Mouse (Mus musculus) lung, postnatal 4 days (tissue): Measurements from ENCODE around the gene Dnajb13.

Experiments
- DNase-seq, 2 experiments: peaks; one replicate each; pipeline ENCODE4 v3.0.0; 2021

The Dnajb13 gene

DNA sequence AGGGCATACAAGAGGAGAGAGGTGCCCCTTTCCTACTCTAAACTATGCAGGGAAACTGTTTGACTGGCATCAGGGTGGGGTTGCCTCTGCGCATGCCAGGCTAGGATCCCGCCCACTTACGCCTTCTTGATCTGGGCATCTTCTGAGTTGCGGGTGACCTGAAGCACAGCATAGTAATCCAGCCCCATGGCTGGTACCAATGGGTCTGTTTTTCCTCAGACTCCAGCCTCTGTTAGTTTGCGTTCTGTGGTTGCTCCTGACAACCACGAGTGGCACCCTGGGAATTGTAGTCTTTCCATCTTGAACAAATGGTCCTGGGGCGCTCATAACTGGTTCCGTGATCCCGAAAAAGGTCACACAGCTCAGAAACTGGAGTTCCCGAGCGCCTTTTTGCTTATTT lies at the start of gene Dnajb13:
Dnajb13 (minus strand) TSS at position 388 of the 400 bp plus-strand sequence.
- no peak for DNase-seq

DNA sequence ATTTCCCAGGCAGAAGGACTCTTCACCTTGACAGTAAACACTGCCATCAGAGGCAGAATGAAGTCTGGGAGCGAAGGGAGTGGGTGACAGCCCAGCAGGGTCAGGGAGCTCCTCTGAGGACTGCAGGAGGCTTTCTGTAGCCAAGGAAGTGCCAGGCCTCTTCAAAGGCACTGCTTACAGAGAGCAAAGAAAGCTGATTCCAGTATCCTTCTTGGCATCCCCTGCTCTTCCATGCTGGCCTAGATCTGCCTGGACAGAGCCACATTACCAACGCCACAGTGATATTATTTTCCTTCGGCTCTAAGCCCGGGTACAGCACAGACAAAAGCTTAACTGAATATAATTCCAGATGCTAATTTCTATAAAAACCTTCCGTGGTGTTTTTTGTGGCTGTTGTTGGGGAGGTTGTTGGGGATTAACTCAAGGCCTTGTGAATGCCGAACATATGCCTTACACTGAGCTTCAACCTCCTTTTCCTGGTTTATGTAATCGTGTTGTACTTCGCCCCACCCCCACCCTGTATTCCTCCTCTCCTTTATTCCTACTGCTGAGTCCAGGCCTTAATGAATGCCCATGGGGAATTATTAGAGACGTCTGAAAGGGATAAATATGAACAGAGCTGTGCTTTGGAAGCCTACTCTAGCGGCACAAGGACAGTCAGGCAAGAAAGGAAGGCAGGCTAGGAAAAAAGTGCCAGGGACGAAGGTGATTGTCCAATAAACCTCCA lies 47.3 kb upstream of the Dnajb13 start:
- peak in 1 of 2 experiments; percentile 22 for DNase-seq

DNA sequence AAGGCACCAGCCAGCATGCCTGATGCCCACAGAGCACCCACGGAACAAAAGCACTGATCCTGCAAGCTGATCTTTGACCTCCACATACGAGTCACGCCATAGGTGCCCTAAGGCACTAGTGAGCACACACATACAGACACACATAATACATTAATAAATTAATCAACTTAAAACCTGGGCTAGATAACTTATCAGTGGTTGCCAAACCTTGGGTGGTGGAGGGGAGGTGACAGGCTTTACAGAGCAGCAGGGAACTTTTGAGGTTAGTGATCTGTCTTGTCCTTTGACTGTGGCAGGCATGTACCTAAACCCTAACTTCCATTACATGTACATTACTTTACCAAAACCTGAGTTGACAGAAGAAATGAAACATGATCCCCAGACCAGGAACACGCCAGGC lies 44.6 kb upstream of the Dnajb13 start:
- no peak for DNase-seq

DNA sequence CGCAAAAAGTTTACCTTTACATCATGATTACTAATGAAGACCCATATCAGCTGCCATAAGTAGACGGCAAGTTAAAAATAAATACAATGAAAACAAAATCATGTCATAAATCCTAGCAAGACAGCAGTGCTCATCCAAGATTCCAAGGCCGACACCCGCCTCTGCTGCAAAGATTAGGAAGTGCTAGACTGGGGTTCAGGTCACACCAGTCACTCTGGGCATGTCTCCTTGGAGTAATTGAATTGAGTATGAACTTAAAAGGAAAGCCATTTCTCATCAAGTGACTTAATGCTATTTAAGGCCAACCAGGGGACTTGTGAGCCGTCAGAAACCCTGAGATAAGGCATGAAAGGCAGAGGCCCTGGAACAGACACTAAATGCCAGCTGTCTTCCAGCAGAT lies 42.5 kb upstream of the Dnajb13 start:
- no peak for DNase-seq

DNA sequence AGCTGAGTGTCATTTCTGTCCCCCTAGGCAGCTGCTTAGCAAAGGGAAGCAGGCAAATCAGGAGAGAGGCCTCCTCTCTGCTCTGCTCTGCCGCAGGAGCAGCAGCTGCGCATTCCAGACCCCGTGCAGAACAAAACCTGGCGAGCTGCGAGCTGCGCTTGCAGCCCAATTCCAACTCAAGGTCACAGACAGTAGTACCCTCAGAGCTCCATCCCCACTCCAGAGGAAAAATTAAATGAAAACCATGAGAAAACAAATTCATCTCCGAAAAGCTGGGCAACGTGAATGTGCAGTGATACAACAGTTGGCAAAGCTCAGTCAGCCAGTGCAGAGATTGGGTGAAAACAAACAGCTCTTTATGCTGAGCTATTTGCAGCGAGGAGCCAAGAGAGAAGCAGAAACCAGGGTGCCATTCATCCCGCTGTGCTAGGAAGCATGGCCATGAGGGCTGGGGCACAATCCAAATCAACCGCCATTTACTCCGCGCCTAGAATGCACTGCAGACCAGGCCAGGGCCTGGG lies 40.7 kb upstream of the Dnajb13 start:
- no peak for DNase-seq

DNA sequence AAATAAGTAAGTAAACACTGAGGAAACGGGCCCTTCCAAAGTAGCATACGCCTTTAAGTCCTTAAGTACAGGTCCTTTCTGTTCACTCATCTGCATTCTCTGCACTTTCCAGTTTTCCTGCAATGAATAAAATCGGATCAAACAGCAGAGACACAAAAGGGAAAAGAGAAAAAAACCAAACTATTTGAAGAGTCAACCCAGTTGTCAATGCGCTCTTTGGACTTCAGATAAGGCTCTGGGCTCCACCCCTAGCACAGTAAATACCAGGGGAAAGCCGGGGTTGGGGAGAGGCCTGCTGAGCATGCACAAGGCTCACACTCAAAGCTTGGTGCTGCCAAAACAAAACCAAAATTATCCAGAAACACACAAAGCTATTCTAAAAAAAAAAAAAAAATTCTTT lies 40.2 kb upstream of the Dnajb13 start:
- no peak for DNase-seq

DNA sequence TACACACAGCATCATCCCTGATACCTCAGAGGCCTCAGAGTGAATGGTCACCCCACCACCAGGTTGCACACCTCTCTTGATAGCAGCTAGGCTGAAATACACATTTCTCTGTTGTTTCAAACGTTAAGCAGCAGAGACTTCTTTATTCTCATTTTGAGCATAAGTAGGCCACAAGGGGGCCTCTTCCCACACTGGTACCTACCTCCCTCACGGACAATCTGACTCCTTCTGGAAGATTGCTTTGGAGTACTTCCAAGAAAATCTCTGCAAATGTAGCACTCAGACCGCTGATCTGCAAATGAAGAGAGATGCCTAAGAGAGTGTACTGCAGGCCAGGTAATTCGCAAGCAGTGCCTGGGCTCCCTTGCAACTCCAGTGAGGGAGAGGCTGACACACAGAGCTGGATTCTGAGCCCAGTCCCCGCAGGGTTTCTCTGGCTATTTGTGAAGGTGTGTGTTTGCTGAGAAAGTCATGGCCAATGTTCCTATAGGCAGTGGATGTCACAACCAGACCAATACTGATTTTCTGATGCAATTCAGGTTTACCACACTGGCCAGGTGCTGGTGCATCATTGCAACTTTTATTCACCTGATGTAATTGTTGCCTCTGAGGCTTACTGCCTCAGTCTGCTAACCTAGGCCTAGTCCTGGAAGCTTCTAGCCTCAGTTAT lies 35.7 kb upstream of the Dnajb13 start:
- peak in 1 of 2 experiments; percentile 30 for DNase-seq

DNA sequence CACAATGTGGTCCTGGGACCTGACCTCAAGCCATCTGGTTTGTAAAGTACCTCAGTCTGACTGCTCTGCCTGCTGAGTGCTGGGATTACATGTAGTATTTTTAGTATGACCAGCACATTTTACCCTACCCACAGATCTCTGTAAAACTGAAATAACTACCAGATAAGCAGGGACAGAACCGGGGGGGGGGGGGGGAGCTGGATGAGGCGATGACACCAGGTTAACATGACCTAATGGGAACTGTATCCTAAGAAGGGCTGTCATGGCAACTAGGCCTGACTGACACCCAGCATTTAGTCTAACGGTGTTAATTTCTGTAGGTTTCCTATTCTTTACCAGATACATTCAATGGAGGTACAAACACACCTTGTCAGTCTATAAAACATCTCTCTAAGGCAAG lies 35.0 kb upstream of the Dnajb13 start:
- no peak for DNase-seq

DNA sequence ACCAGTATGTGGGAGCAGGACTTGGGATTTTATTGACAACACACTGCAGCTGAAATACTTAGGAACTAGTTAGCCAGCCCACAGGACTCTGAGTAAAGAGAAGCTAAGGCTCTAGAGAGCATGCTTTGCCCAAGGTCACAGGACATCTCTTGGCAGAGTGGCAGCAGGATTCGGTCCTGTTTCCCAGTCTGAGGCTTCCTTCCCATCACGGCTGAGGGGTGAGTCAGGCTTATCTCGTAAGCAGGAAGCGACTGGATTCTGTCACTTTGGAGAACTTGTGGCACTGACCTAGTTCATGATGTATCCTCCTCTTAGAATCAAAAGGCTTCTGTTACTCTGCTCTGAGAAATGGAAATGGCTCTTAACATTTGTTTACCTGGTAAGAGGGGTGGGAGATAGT lies 32.9 kb upstream of the Dnajb13 start:
- DNase-seq = no peak

DNA sequence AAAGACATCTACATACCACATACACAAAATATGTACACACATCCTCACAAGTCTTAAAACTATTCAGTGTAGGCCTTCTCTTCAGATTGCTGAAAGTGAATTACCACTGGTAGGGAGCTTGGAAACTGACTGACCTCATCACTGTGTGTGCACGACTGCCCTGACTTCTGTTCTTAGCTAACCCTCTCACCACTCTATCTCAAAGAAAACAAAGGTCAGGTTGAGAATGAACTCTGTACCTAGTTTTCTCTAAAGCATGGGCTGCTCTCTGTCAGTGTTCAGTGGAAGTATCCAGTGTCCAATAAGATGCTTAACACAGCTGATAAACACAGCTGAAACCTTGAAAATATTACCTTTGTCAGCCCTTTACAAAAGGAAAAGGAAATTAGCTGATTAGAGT lies 29.7 kb upstream of the Dnajb13 start:
- no peak for DNase-seq

DNA sequence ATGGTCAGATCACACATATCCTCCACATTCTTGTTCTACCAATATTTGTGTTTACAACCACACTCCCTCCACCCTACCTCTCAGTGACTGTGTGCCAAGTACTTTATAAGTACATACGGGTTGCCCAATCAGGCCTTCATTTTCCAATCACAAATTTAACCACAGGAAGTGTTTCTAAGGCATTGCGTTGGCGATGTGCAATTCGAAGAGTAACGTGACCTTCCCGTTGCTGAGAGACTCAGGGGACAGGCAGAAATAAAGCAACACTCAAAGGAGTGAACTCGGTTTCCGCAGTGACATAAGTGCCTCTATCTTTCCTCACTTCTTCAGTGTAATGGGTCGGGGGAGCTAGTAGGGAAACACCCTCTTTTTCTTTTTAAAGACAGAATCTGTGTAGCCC lies 24.8 kb upstream of the Dnajb13 start:
- DNase-seq = peak in 1 of 2 experiments; percentile 19

DNA sequence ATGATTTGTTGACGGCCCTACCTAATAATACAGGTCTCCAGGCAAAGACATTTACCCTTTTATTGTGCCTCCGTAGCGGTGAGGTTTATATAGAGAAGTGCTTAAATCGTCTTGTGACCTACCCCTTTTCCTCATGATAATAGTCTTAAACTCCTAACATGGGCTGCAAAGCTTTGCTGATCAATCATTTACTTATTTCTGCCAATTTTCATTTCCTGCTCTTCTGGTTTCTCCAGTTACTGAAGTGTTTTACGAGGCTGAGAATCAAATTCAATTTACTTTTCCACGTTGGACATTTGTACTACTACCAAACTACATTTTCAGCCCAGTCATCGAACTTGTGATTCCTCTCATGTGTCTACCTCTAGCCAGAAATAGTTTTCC lies 22.8 kb upstream of the Dnajb13 start:
- no peak for DNase-seq

DNA sequence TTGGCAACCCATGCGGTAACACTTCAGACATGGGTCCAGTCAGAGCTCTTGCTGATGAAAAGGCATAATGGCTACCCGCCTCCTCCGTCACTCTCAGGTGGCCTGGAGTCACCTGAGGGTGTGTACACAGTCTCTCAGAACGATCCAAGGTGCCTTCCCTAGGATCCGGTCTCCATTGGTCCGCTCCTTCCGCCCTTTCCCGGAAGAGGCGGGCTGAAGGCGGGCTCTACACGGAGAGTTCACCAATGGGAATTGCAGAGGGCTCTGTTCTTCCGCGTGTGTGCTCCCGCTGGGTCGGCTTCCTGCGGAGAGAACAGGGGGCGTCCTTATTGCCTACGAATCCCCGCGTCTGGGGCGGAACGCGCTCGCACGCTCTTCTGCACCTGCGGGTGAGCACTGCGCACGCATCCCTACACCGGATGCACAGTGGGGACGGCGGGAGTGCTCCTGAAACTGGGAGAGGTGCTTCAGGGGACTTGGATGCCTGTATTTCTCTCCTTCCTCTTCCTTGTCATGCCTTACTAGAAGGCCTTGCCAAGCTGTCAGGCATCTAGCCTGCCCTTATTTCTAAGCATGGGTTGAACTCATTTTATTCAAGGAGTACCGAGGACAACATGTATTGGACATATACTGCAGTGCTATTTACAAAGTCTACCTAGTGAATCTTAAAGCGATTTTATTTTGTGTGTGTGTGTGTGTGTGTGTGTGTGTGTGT lies 22.2 kb upstream of the Dnajb13 start, which contains the start of gene Coa4:
Coa4 (plus strand) TSS at position 268 of the 715 bp plus-strand sequence.
- DNase-seq = peak; percentile 89 to 93

DNA sequence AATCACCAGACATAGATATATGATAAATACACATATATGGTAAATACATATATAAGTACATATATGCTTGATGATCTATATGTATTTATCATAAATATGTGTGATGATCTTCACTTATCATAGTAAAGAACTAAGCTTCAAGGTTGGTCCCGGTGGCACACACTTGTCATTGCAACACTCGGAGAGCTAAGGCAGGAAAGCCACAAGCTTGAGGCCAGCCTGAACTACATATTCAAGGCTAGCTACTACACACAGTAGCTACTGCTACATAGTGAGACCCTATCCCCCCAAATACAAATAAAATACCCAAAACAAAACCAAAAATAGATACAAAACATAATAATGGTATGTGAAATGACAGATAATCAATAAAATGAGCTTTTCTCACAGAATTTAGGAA lies 21.1 kb upstream of the Dnajb13 start:
- DNase-seq = no peak

DNA sequence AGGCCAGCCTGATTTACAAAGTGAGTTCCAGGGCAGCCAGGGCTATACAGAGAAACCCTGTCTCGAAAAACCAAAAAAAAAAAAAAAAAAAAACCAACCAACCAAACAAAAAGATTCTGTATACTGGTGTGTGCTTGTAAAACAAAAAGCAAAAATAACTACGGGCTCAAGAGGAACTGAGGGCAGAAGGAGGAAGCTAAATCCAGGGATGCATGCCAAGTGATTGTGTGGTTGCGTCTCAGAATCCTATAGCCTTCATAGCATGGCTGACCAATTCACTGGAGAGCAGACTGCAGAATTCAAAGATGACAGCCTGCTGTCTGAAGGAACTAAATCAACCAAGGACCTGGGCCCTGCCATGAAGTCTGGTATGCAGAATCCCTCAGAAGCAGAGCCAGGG lies 19.5 kb upstream of the Dnajb13 start:
- DNase-seq = no peak

DNA sequence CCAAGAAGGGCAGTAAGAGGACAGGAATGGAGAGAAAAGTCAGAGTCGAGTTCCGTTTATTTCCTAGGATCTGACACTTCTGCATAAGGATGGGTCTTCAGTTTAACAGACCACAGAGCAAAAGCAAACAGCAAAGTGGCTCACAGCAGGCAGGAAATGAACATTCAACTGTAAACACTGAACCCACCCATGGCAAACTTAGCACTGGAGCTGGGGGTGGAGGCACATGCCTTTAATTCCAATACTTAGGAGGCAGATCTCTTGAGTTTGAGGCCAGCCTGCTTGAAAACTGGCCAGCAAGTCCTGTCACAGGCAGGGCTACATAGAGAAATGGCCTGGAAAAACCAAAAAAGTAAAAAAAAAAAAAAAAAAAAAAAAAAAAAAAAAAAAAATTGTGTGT lies 18.7 kb upstream of the Dnajb13 start:
- DNase-seq = peak; percentile 31 to 56

DNA sequence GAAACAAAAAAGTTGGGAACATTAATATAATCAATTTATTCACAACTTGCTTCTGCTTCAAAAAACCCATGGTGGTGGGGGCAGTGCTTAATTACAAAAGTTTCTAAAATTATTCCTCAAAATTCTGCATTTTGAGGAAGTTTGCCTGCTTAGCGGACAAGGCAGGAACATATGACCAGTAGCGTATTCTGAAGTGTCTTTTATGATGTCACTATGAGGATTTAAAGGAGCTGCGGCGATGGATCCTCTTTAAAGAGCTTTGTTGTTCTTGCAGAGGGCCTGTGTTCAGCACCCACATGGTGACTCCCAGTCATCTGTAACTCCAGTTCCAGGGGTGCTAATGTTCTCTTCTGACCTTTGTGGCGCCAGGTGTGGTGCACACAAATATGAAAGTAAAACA lies 16.0 kb upstream of the Dnajb13 start:
- DNase-seq = no peak

DNA sequence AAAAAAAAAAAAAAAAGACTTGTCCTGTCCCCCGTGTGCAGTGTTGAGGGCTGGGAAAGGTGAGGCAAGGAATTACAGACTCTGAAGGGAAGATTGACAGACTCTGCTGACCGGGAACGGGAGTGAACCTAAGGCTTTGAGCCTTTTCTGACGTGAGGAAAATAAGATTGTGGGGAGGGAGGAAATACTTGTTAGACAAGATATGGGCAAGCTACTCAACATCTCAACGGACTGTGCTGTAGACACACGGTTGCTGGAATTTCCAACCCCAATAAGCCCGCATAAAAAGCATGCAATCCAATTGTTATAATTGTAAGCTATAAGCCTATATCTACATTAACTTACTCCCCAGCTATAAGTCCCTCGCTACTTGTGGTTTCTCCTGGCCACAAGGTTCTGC lies 9.9 kb upstream of the Dnajb13 start:
- no peak for DNase-seq

DNA sequence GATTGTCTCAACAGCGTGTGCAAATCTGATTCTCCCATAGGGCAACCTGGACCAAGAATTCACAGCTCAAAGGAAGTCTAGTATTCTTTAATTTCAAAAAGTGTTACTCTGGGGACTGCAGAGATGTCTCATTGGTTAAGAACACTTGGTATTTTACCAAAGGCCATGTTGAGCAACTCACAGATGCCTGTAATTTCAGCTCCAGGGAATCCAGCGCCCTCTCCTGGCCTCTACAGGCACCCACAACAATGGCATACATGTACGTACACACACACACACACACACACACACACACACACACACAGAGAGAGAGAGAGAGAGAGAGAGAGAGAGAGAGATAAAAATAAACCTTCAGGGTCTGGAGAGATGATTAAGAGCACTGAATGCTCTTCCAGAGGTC lies 7.5 kb upstream of the Dnajb13 start:
- no peak for DNase-seq

DNA sequence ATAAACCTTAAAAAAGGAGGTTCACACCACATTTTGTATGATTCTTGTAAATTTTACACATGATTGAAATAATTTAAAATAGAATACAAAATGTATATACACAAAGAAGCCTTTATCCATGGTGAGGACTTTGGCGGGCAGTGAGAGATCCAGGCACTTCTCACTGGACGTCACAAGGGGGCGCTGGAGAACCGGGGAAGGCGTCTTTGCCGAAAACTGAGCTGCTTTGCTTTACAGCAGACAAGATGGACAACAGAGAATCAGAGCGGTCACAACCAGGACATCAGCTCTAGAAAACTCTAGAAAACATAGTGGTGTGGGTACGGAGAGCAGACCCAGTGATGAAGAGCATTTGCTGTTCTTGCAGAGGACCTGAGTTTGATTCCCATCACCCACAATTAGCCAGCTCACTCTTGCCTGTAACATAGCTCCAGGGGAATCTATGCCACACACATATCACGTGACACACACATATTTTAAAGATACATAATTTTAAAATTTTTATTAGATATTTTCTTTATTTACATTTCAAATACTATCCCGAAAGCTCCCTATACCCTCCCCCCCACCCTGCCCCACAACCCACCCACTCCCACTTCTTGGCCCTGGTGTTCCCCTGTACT lies 6.0 kb upstream of the Dnajb13 start:
- DNase-seq = peak; percentile 76 to 90

DNA sequence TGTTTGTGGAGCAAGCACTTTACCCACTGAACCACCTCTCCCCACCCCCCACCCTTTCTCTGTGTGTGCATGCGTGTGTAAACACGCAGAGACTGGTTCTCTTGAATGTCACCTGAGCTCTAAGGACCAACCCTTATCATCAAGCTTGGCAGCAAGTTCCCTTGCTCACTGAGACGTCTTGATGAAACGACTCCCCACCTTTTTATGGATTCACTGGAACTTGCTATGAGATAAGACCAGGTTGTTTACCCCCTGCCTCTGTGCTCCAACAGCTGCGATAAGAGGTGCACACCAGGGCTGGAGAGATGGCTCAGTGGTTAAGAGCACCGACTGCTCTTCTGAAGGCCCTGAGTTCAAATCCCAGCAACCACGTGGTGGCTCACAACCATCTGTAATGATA lies 5.4 kb upstream of the Dnajb13 start:
- no peak for DNase-seq

DNA sequence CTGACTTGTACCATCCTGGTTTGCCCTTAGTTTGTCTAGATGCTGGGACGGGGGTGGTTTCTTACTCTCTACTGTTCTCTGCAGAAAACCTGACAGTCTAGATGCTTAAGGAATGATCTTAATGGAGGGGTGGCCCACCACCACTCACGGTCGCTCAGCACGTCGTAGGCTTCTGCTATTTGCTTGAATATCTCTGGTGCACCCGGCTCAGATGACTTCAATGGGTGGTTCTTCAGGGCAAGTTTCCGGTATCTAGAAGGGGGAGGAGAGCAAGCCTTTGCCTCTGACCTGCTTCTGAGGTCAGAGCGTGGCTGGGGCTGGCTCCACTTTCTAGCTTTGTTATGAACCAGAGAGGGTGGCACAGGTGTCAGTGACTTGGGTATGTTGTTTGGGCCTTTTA lies 3.2 kb downstream of the Dnajb13 start:
- no peak for DNase-seq

DNA sequence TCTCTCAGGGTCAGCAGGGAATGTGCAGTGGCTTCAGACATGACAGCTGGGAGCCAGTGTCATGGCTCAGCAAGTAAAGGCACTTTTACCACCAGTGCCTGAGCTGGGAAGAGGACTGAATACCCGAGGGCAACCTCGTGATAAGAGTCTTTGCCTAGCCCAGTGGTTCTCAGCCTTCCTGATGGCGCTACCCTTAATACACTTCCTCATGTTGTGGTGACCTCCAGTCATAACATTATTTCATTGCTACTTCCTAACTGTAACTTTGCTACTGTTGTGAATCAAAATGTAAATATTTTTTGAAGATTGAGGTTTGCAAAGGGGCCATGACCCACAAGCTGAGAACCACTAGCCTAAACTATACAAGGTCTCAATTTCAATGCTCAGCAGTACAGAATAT lies 6.1 kb downstream of the Dnajb13 start:
- DNase-seq = no peak
